Mouse (Mus musculus) stomach, postnatal 0 days (tissue): Measurements from ENCODE around the gene Ankzf1.

Source experiments
- CTCF ChIP-seq: IDR thresholded peaks from 2 replicates; pipeline ENCODE4 v1.5.1; 2016; ENCODE audit warnings: antibody characterized with exemption, low read depth, mild to moderate bottlenecking, moderate library complexity
- EP300 ChIP-seq: optimal IDR thresholded peaks from 2 replicates; pipeline ENCODE3; 2016; ENCODE audit warnings: antibody characterized with exemption

- TF ChIP-seq CTCF (no peak), EP300 (no peak)
These were observed 11.8 kb upstream of the Ankzf1 start, which contains the start of gene Abcb6 for GRCm38 (mm10) chr1:75180105-75180590.
